Mouse (Mus musculus): ENCODE measurements at regions not wholly inside any gene's neighbourhood (a gene's known extent, or its start where the extent isn't known, plus 50 kb on each side); places are given as distances from the start of the nearest gene placed in this dataset.

GRCm38 (mm10) chr16:29818807-29819440 is 239.8 kb downstream of the Opa1 start:
- ATAC-seq (ENCODE audit: insufficient number of reproducible peaks, low FRiP score) = no peak
- Histone ChIP-seq H3K9me3 (replicated peaks) (no peaks in the 10 kb centered on the region), H3K27ac (ENCODE audit: poor library complexity, severe bottlenecking) (no peak overlapping the region), H3K27me3 (replicated peaks) (peaks cover 9% of the 10 kb centered on the region), H3K36me3 (no peaks in the 10 kb centered on the region), H3K4me1 (replicated peaks) (peaks cover 39% of the 10 kb centered on the region), H3K9ac (no peak overlapping the region), H3K4me3 (no peak overlapping the region), H3K4me2 (no peak overlapping the region)
- 28% methylated on average over 7 of the region's 7 CpGs for WGBS

GRCm38 (mm10) chr16:29820704-29821103 is 241.6 kb downstream of the Opa1 start:
- no peaks in the 10 kb centered on the region for H3K9me3 ChIP-seq (replicated peaks)
- ATAC-seq (ENCODE audit: insufficient number of reproducible peaks, low FRiP score) = no peak
- H3K27me3 ChIP-seq (replicated peaks) = peaks cover under 1% of the 10 kb centered on the region; the same call in 1 of the 2 replicates
- whole genome bisulfite sequencing = 70% methylated on average over 8 of the region's 9 CpGs
- H3K9ac ChIP-seq = no peak overlapping the region
- no peak overlapping the region for H3K4me2 ChIP-seq
- H3K36me3 ChIP-seq = no peaks in the 10 kb centered on the region
- no peak overlapping the region for H3K4me3 ChIP-seq
- no peak overlapping the region for H3K27ac ChIP-seq (ENCODE audit: poor library complexity, severe bottlenecking)
- peaks cover 33% of the 10 kb centered on the region for H3K4me1 ChIP-seq (replicated peaks)

- peaks cover 20% of the 10 kb centered on the region for H3K4me1 ChIP-seq (replicated peaks)
These were observed 242.1 kb upstream of the Hes1 start for GRCm38 (mm10) chr16:29822110-29822509.

GRCm38 (mm10) chr16:29822843-29823401 is 241.3 kb upstream of the Hes1 start:
- no peak overlapping the region for H3K4me2 ChIP-seq
- H3K4me3 ChIP-seq = no peak overlapping the region
- no peak for ATAC-seq (ENCODE audit: insufficient number of reproducible peaks, low FRiP score)
- peaks cover 2% of the 10 kb centered on the region; the same call in 1 of the 2 replicates for H3K9me3 ChIP-seq (replicated peaks)
- WGBS = 63% methylated on average over 8 of the region's 8 CpGs
- peaks cover 16% of the 10 kb centered on the region for H3K4me1 ChIP-seq (replicated peaks)
- H3K27ac ChIP-seq (ENCODE audit: poor library complexity, severe bottlenecking) = no peak overlapping the region
- no peak overlapping the region for H3K9ac ChIP-seq
- H3K36me3 ChIP-seq = no peaks in the 10 kb centered on the region
- no peaks in the 10 kb centered on the region for H3K27me3 ChIP-seq (replicated peaks)

More at GRCm38 (mm10) chr16:29822110-29822509, 242.1 kb upstream of the Hes1 start:
- Histone ChIP-seq H3K4me3 (no peak overlapping the region), H3K27ac (ENCODE audit: poor library complexity, severe bottlenecking) (no peak overlapping the region), H3K9ac (no peak overlapping the region), H3K27me3 (replicated peaks) (no peaks in the 10 kb centered on the region), H3K9me3 (replicated peaks) (no peaks in the 10 kb centered on the region), H3K4me2 (no peak overlapping the region), H3K36me3 (no peaks in the 10 kb centered on the region)
- ATAC-seq (ENCODE audit: insufficient number of reproducible peaks, low FRiP score) = no peak
- 71% methylated on average over 7 of the region's 7 CpGs for WGBS

- 61% methylated on average over 5 of the region's 5 CpGs for WGBS
- H3K4me3 ChIP-seq = no peak overlapping the region
- no peak overlapping the region for H3K4me2 ChIP-seq
- H3K4me1 ChIP-seq (replicated peaks) = peaks cover 4% of the 10 kb centered on the region
- H3K27me3 ChIP-seq (replicated peaks) = no peaks in the 10 kb centered on the region
- ATAC-seq (ENCODE audit: insufficient number of reproducible peaks, low FRiP score) = no peak
- no peak overlapping the region for H3K9ac ChIP-seq
- H3K36me3 ChIP-seq = no peaks in the 10 kb centered on the region
- H3K27ac ChIP-seq (ENCODE audit: poor library complexity, severe bottlenecking) = no peak overlapping the region
- H3K9me3 ChIP-seq (replicated peaks) = peaks cover 8% of the 10 kb centered on the region; the same call in 1 of the 2 replicates
These were observed 237.3 kb upstream of the Hes1 start for GRCm38 (mm10) chr16:29826927-29827326.

DNA sequence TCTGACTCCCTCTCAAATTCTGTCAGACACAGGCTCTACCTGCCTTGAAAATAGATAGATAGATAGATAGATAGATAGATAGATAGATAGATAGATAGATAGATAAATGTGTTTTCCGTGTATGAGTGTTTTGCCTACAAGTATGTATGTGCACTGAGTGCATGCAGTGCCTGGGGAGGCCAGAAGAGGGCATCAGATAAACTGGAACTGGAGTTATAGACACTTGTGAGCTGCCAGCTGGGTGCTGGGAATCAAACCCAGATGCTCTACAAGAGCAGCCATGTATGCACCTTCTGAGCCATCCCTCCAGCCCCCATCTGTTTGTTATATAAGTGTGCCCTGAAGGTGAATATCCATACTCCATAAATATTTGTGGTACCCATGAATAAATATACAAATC is 236.4 kb upstream of the Hes1 start:
- no peak for ATAC-seq (ENCODE audit: insufficient number of reproducible peaks, low FRiP score)
- H3K4me3 ChIP-seq = no peak overlapping the region
- no peaks in the 10 kb centered on the region for H3K36me3 ChIP-seq
- H3K9ac ChIP-seq = no peak overlapping the region
- 80% methylated on average over 1 of the region's 1 CpGs for WGBS
- H3K4me1 ChIP-seq (replicated peaks) = peaks cover 4% of the 10 kb centered on the region
- H3K27ac ChIP-seq (ENCODE audit: poor library complexity, severe bottlenecking) = no peak overlapping the region
- no peak overlapping the region for H3K4me2 ChIP-seq
- H3K9me3 ChIP-seq (replicated peaks) = peaks cover 8% of the 10 kb centered on the region; the same call in 1 of the 2 replicates
- H3K27me3 ChIP-seq (replicated peaks) = no peaks in the 10 kb centered on the region

DNA sequence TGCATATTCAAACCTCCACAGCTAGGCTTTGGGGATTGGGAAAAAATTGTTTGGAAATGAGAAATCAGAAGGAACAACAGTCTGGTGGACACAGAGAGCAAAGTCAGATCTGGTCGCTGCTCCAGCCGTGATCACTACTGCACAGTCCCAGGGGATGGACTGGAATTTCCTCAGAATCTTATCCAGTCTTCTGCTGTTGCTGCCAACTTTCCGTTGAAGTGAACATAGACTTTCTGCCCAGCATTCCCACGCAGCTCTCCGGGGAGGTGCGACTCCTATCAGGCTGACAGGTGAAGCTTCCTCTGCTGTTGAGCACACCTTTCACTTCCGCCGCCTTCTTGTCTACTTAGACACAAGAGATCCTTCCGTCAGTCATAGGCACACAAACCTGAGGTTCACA is 234.7 kb upstream of the Hes1 start:
- no peak overlapping the region for H3K4me3 ChIP-seq
- peaks cover 4% of the 10 kb centered on the region for H3K4me1 ChIP-seq (replicated peaks)
- 52% methylated on average over 9 of the region's 9 CpGs for WGBS
- H3K4me2 ChIP-seq = no peak overlapping the region
- H3K9ac ChIP-seq = no peak overlapping the region
- H3K36me3 ChIP-seq = no peaks in the 10 kb centered on the region
- peak; percentile 75 for ATAC-seq (ENCODE audit: insufficient number of reproducible peaks, low FRiP score)
- peaks cover 8% of the 10 kb centered on the region; the same call in 1 of the 2 replicates for H3K9me3 ChIP-seq (replicated peaks)
- H3K27me3 ChIP-seq (replicated peaks) = no peaks in the 10 kb centered on the region
- peak overlapping the region; percentile 32; the same call in 1 of the 2 replicates for H3K27ac ChIP-seq (ENCODE audit: poor library complexity, severe bottlenecking)

- H3K9ac ChIP-seq = no peak overlapping the region
- no peaks in the 10 kb centered on the region for H3K36me3 ChIP-seq
- ATAC-seq (ENCODE audit: insufficient number of reproducible peaks, low FRiP score) = no peak
- no peak overlapping the region for H3K4me3 ChIP-seq
- no peak overlapping the region for H3K27ac ChIP-seq (ENCODE audit: poor library complexity, severe bottlenecking)
- peaks cover 4% of the 10 kb centered on the region for H3K4me1 ChIP-seq (replicated peaks)
- no peaks in the 10 kb centered on the region for H3K27me3 ChIP-seq (replicated peaks)
- H3K9me3 ChIP-seq (replicated peaks) = peaks cover 8% of the 10 kb centered on the region; the same call in 1 of the 2 replicates
- no peak overlapping the region for H3K4me2 ChIP-seq
These were observed 234.1 kb upstream of the Hes1 start for GRCm38 (mm10) chr16:29830101-29830500.

DNA sequence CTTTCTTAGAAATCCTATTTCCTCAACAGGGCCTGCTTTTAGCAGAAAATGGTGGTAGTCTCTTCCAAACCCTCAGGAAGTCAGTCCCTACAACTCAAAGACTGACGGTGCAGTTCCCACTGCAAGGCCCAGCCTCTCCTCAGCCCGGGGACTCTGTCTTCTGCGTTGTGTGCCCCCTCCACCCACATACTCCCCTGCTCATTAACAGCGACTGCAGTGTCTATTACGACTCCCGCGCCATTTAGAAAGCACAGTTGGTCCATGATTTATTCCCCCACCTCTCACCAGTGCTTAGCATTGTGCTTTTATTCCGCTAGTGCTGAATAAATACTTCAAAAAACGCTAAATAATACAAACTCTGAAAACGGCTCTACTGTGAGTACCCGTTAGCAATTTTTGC is 230.9 kb upstream of the Hes1 start:
- Histone ChIP-seq H3K4me3 (no peak overlapping the region), H3K4me2 (no peak overlapping the region), H3K4me1 (replicated peaks) (peaks cover 13% of the 10 kb centered on the region), H3K9me3 (replicated peaks) (0 out of 2 replicates have a peak, but pooled peaks cover 2% of the 10 kb centered on the region), H3K27ac (ENCODE audit: poor library complexity, severe bottlenecking) (no peak overlapping the region), H3K9ac (no peak overlapping the region), H3K36me3 (no peaks in the 10 kb centered on the region), H3K27me3 (replicated peaks) (no peaks in the 10 kb centered on the region)
- no peak for ATAC-seq (ENCODE audit: insufficient number of reproducible peaks, low FRiP score)
- WGBS = 80% methylated on average over 11 of the region's 11 CpGs

- Histone ChIP-seq H3K27me3 (replicated peaks) (no peaks in the 10 kb centered on the region), H3K9ac (no peak overlapping the region), H3K4me1 (replicated peaks) (peaks cover 13% of the 10 kb centered on the region), H3K36me3 (no peaks in the 10 kb centered on the region), H3K9me3 (replicated peaks) (no peaks in the 10 kb centered on the region), H3K4me2 (no peak overlapping the region), H3K27ac (ENCODE audit: poor library complexity, severe bottlenecking) (no peak overlapping the region), H3K4me3 (no peak overlapping the region)
- ATAC-seq (ENCODE audit: insufficient number of reproducible peaks, low FRiP score) = no peak
- 70% methylated on average over 6 of the region's 6 CpGs for WGBS
These were observed 230.3 kb upstream of the Hes1 start for GRCm38 (mm10) chr16:29833875-29834274.

GRCm38 (mm10) chr16:29834669-29835068 is 229.5 kb upstream of the Hes1 start:
- no peaks in the 10 kb centered on the region for H3K9me3 ChIP-seq (replicated peaks)
- H3K27me3 ChIP-seq (replicated peaks) = no peaks in the 10 kb centered on the region
- H3K4me1 ChIP-seq (replicated peaks) = peaks cover 12% of the 10 kb centered on the region
- H3K4me3 ChIP-seq = no peak overlapping the region
- H3K9ac ChIP-seq = no peak overlapping the region
- no peak overlapping the region for H3K27ac ChIP-seq (ENCODE audit: poor library complexity, severe bottlenecking)
- ATAC-seq (ENCODE audit: insufficient number of reproducible peaks, low FRiP score) = no peak
- H3K4me2 ChIP-seq = no peak overlapping the region
- 73% methylated on average over 6 of the region's 6 CpGs for WGBS
- no peaks in the 10 kb centered on the region for H3K36me3 ChIP-seq

All from heart, embryonic 12.5 days (tissue).